Mouse (Mus musculus) limb, embryonic 14.5 days (tissue): ENCODE results near the gene Ifit3. TPM values are rescaled to one million over a fixed set of nuclear protein-coding genes. Genes with fewer than 3 reads are reported as not detected.
"Not testable (repeated sequence)": the region's sequence is repeated elsewhere in the genome, so short reads cannot be mapped to it uniquely, and the experiment has no call there.

Experiments
- ATAC-seq: fragments of 200-750 bp; cut with Nextera tagmentation; 2 replicates; pipeline ENCODE4 v1.8.0; 2017; ENCODE audit warnings: low read depth, moderate number of reproducible peaks, moderate TSS enrichment; ENCODE audit not compliant: low FRiP score
- DNase-seq: peaks from one replicate; pipeline ENCODE4 v3.0.0-alpha.2; 2015; ENCODE audit warnings: low spot score
- H3K27ac ChIP-seq: fragments of 300-500 bp; sonication (generic); replicated peaks from 2 replicates; pipeline ENCODE4 v1.5.1; 2014; ENCODE audit warnings: low read depth, mild to moderate bottlenecking, low read length, moderate library complexity, mixed read lengths
- H3K27me3 ChIP-seq: fragments of 300-500 bp; sonication (generic); 2 replicates; pipeline ENCODE4 v1.6.1; 2014; ENCODE audit warnings: low read length, mixed read lengths; ENCODE audit not compliant: control insufficient read depth, insufficient read depth
- H3K36me3 ChIP-seq: fragments of 300-500 bp; sonication (generic); 2 replicates; pipeline ENCODE4 v1.6.1; 2014; ENCODE audit warnings: mild to moderate bottlenecking, low read length, moderate library complexity, mixed read lengths; ENCODE audit not compliant: control insufficient read depth, insufficient read depth
- H3K4me1 ChIP-seq: fragments of 300-500 bp; sonication (generic); 2 replicates; pipeline ENCODE4 v1.6.1; 2014; ENCODE audit warnings: antibody characterized with exemption, low read length, mixed read lengths; ENCODE audit not compliant: control insufficient read depth, insufficient read depth
- H3K4me2 ChIP-seq: fragments of 300-500 bp; sonication (generic); replicated peaks from 2 replicates; pipeline ENCODE4 v1.6.1; 2014; ENCODE audit warnings: low read depth, mild to moderate bottlenecking, low read length, moderate library complexity; ENCODE audit not compliant: severe bottlenecking
- H3K4me3 ChIP-seq: fragments of 300-500 bp; sonication (generic); replicated peaks from 2 replicates; pipeline ENCODE4 v1.5.1; 2014; ENCODE audit warnings: low read length
- H3K9ac ChIP-seq: fragments of 300-500 bp; sonication (generic); 2 replicates; pipeline ENCODE4 v1.6.1; 2014; ENCODE audit warnings: mild to moderate bottlenecking, low read depth, low read length, moderate library complexity; ENCODE audit not compliant: severe bottlenecking
- H3K9me3 ChIP-seq: fragments of 300-500 bp; sonication (generic); 2 replicates; pipeline ENCODE4 v1.6.1; 2016; ENCODE audit warnings: low read length; ENCODE audit not compliant: control insufficient read depth
- POLR2A ChIP-seq: fragments of 200-500 bp; IDR thresholded peaks from 2 replicates; pipeline ENCODE4 v1.8.0; 2012; ENCODE audit warnings: inconsistent platforms, mild to moderate bottlenecking, moderate library complexity, borderline replicate concordance; ENCODE audit not compliant: insufficient read depth, insufficient read length; ENCODE audit errors: extremely low read depth
- WGBS: fragments of 180-500 bp; shearing (Covaris S2); extraction: QIAGEN DNeasy Blood & Tissue Kit; methylation state at CpG from one replicate; pipeline ENCODE4 v1.1.7; 2014; 5-methylcytosine and 5-hydroxymethylcytosine counted together
- polyA plus RNA-seq, 2 experiments: library from polyadenylated mRNA; depleted of rRNA in 1 of 2; stranded (reverse) in 1 of 2; unstranded in 1 of 2; fragments of >200 nt; fragmentation: Nextera tagmentation in 1 of 2; extraction: Ambion mirVana in 1 of 2; gene quantifications; 2 replicates each; pipeline versions ENCODE4 v1.2.1 to v1.2.3; 2012 to 2014

Gene Ifit3
- 0.73 and 1.2 TPM in 2 replicates for polyA plus RNA-seq (2012; rRNA removed)
- polyA plus RNA-seq (2014; fragmentation: Nextera tagmentation; extraction: Ambion mirVana) = 0.95 and 2.0 TPM in 2 replicates

DNA sequence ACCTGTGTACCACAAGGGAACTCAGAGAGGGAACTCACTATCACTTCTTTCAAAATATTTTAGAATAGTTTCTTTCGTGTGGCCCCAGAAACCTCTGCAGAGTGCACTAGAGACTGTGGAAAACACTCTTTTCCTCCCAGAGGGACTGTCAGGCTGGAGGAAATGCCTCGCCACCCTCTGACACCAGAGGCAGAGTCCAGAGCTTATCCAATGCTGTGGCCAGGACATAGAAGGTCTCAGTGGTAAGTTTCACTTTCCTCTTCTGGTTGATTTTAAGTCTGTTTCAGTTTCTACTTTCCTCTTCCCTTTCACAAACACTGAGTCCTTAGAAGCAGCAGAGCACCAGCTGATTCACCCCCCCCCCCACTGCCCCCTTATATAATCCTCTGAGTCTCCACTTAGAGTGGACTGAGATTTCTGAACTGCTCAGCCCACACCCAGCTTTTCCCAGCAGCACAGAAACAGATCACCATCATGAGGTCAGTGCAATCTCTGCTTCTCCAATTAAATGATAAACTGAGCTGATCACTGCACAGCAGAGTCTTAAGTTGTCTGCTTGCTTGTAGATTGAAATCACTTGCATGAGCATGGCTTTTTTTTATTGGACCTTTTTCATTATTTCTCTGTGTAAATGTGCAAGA lies at the start of gene Ifit3:
Gene Ifit3 (plus strand): TSS at position 406 of the 641 bp plus-strand sequence.
- not testable (repeated sequence) for H3K27ac ChIP-seq, H3K9me3 ChIP-seq, H3K4me3 ChIP-seq, ATAC-seq, H3K27me3 ChIP-seq, H3K4me2 ChIP-seq, H3K4me1 ChIP-seq, H3K36me3 ChIP-seq, H3K9ac ChIP-seq, DNase-seq
- WGBS = 40% methylated on average over 2 of the region's 2 CpGs

DNA sequence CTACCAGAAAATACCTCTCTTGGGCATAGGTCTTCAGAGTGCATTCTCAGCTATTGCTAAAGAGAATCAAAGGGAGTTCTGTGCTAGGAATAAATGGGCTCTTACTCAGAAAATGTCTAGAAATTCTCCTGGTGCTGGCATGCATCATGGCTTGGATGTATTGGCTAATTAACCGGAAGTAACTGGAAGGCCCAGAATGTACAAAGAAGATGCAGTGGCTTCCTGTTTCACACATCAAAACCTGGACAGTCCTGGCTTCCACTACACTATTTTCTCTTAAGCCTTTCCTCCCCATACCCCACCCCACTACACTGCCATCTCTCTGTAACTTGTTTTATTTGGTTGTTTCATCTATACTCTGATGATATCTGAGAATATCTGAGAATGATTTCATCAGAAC lies 43.9 kb upstream of the Ifit3 start:
- no peak for ATAC-seq

DNA sequence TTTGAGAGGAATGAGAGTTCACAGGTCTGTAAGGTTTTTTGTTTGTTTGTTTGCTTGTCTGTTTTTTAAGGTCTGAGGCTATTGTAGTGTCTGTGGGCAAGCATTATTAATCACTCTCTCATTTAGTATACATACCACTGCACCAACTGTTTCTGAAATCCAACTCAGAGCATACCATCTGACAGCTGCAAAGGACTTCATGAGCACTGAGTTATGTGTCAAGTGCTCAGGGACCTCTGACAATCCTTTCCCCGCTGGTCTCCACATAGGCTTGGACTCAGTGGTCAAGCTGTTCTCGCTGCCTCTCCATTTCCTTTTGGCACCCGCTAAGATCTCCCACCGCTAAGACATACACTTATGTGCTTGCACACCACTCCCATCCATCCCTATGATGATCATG lies 37.1 kb upstream of the Ifit3 start:
- Histone ChIP-seq H3K9me3 (no peaks in the 10 kb centered on the region), H3K27ac (no peak overlapping the region), H3K4me1 (no peaks in the 10 kb centered on the region), H3K27me3 (no peaks in the 10 kb centered on the region), H3K4me2 (no peak overlapping the region), H3K4me3 (no peak overlapping the region), H3K9ac (no peak overlapping the region), H3K36me3 (no peaks in the 10 kb centered on the region)
- ATAC-seq = no peak
- WGBS = 86% methylated on average over 4 of the region's 4 CpGs
- no peak for TF ChIP-seq POLR2A
- no peak for DNase-seq

More for the DNA sequence above, 43.9 kb upstream of the Ifit3 start:
- DNase-seq = no peak
- no peak for TF ChIP-seq POLR2A
- H3K36me3 ChIP-seq = no peaks in the 10 kb centered on the region
- H3K27me3 ChIP-seq = no peaks in the 10 kb centered on the region
- no peaks in the 10 kb centered on the region for H3K4me1 ChIP-seq
- no peaks in the 10 kb centered on the region for H3K9me3 ChIP-seq
- no peak overlapping the region for H3K4me3 ChIP-seq
- no peak overlapping the region for H3K4me2 ChIP-seq
- WGBS = 65% methylated on average over 1 of the region's 1 CpGs
- H3K27ac ChIP-seq = no peak overlapping the region
- H3K9ac ChIP-seq = no peak overlapping the region

DNA sequence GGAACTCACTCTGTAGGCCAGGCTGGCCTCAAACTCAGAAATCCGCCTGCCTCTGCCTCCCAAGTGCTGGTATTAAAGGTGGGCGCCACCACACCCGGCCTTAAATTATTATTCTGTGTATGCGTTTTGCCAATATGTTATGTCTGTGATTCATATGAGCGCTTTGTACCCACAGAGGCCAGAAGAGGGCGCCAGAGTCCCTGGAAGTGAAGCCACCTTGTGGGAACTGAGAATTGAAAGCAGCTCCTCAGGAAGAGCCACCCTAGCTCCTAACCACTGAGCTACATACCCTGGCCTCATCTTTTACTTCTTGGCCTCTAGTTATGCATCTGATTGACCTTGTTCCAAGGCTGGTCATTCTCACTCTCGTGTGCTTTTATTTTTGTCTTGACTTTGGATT lies 35.4 kb upstream of the Ifit3 start:
- H3K27ac ChIP-seq = no peak overlapping the region
- H3K4me1 ChIP-seq = peaks cover 12% of the 10 kb centered on the region; the same call in 1 of the 2 replicates
- 34% methylated on average over 7 of the region's 7 CpGs for WGBS
- TF ChIP-seq POLR2A = no peak
- H3K27me3 ChIP-seq = no peaks in the 10 kb centered on the region
- no peak overlapping the region for H3K4me3 ChIP-seq
- no peak overlapping the region for H3K9ac ChIP-seq
- DNase-seq = no peak
- no peak overlapping the region for H3K4me2 ChIP-seq
- ATAC-seq = no peak
- no peaks in the 10 kb centered on the region for H3K36me3 ChIP-seq
- no peaks in the 10 kb centered on the region for H3K9me3 ChIP-seq

DNA sequence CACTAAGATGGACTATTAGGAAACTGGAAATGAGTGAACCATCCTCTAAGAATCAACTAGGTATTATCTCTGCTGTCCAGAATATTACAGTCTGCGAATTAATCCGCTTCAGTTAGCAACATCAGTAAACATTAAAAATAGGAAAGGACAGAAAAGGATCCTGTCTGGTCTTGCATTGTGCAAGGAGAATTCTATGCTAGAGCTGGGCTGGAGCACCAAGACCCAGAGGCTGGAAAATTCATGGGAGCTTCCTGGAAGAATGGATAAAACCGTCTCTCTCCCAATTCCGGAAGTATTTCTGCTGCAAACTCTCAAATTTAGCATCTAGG lies 33.2 kb upstream of the Ifit3 start:
- Histone ChIP-seq H3K36me3 (no peaks in the 10 kb centered on the region), H3K4me2 (peak overlapping the region; percentile 64), H3K27me3 (no peaks in the 10 kb centered on the region), H3K9ac (peak overlapping the region; percentile 50), H3K4me3 (peak overlapping the region; percentile 45), H3K27ac (no peak overlapping the region), H3K9me3 (peaks cover 4% of the 10 kb centered on the region; the same call in 1 of the 2 replicates), H3K4me1 (peaks cover 18% of the 10 kb centered on the region; the same call in 1 of the 2 replicates)
- no peak for TF ChIP-seq POLR2A
- ATAC-seq (no peak), DNase-seq (no peak)
- WGBS = 38% methylated on average over 4 of the region's 4 CpGs
